Mouse (Mus musculus): ENCODE measurements at regions not wholly inside any gene's neighbourhood (a gene's known extent, or its start where the extent isn't known, plus 50 kb on each side); places are given as distances from the start of the nearest gene placed in this dataset.

DNA sequence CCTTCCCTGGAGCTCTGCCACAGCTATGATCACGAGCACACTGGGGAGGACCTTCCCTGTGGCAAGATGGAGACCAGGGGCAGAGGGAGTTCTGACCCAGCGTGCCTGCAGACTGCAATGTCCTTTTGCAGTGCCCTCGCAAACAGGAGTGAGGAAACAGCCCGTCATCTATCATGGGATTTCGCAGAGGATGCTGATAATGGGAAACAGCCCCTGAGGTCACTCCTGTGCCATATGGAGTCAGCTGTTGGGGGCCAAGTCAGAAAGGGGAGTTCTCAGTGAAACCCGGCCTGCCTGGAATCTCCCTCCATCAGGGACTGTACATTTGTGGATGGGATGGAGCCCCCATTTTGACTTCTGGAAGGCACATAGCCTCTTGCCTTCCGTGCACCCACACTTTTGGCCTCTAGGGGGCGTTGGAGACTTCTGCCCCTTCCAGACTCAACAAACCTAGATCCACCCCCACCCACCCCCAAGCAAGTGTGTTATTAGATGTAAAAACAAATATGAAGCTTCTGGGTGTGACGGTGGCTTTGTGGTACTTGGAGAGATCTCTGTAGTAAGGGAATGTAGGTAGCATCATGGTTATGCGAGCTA is 98.1 kb downstream of the Kdr start:
- no peak overlapping the region for H3K4me3 ChIP-seq (replicated peaks)
- no peak overlapping the region for H3K4me2 ChIP-seq
- ATAC-seq (ENCODE audit: insufficient number of reproducible peaks, insufficient read depth, low FRiP score, low TSS enrichment, low read depth): no peak
- no peaks in the 10 kb centered on the region for H3K36me3 ChIP-seq
- H3K9ac ChIP-seq (replicated peaks): no peak overlapping the region
- 42% methylated on average over 10 of the region's 10 CpGs for WGBS
- H3K9me3 ChIP-seq: no peaks in the 10 kb centered on the region
- H3K27ac ChIP-seq: peak overlapping the region; percentile 29; the same call in 1 of the 2 replicates
- H3K27me3 ChIP-seq: no peaks in the 10 kb centered on the region
- H3K4me1 ChIP-seq (replicated peaks): peaks cover 13% of the 10 kb centered on the region

DNA sequence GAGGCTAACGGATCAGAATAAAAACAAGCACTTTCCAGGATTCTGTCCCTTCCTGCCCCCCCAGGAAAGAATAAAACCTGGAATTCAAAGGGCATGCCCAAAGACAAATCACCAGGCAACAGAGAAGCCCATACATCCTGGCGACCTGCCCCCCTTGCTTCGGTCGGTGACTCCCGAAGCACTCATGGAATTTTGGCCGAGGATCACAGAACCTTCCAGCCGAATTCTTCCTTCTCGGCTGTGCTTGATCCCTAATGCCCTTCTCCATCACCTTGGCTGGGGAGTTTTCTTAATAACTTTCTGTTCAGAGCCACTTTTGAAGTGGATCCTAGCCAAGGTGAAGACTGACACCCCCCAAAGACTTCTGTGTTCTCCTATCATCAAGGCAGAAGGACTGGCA is 99.9 kb downstream of the Kdr start:
- peaks cover 13% of the 10 kb centered on the region for H3K4me1 ChIP-seq (replicated peaks)
- H3K4me2 ChIP-seq: no peak overlapping the region
- no peaks in the 10 kb centered on the region for H3K9me3 ChIP-seq
- no peaks in the 10 kb centered on the region for H3K36me3 ChIP-seq
- no peak for ATAC-seq (ENCODE audit: insufficient number of reproducible peaks, insufficient read depth, low FRiP score, low TSS enrichment, low read depth)
- 78% methylated on average over 8 of the region's 8 CpGs for WGBS
- no peaks in the 10 kb centered on the region for H3K27me3 ChIP-seq
- H3K4me3 ChIP-seq (replicated peaks): no peak overlapping the region
- H3K9ac ChIP-seq (replicated peaks): no peak overlapping the region
- H3K27ac ChIP-seq: no peak overlapping the region

DNA sequence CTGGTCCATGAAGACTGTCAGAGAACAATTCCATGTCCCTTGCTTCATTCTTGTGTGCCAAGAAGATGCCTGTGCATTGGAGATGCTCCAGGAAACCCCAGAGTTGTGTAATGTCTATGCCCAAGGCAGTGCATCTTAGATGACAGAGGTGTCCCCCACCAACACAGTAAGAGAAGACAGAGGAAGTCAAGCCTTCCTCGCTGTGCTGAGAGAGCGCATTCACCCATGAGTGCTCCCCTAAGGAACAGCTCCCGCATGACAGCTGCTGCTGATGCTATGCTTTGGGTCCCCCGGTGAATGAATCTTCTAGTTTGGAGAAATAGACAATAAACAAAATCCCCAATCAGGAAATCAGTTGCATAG is 100.7 kb downstream of the Kdr start:
- H3K4me1 ChIP-seq (replicated peaks): peaks cover 13% of the 10 kb centered on the region
- no peak overlapping the region for H3K4me2 ChIP-seq
- H3K9ac ChIP-seq (replicated peaks): no peak overlapping the region
- H3K4me3 ChIP-seq (replicated peaks): no peak overlapping the region
- ATAC-seq (ENCODE audit: insufficient number of reproducible peaks, insufficient read depth, low FRiP score, low TSS enrichment, low read depth): no peak
- H3K27me3 ChIP-seq: no peaks in the 10 kb centered on the region
- H3K9me3 ChIP-seq: no peaks in the 10 kb centered on the region
- WGBS: 88% methylated on average over 4 of the region's 4 CpGs
- no peaks in the 10 kb centered on the region for H3K36me3 ChIP-seq
- H3K27ac ChIP-seq: no peak overlapping the region

DNA sequence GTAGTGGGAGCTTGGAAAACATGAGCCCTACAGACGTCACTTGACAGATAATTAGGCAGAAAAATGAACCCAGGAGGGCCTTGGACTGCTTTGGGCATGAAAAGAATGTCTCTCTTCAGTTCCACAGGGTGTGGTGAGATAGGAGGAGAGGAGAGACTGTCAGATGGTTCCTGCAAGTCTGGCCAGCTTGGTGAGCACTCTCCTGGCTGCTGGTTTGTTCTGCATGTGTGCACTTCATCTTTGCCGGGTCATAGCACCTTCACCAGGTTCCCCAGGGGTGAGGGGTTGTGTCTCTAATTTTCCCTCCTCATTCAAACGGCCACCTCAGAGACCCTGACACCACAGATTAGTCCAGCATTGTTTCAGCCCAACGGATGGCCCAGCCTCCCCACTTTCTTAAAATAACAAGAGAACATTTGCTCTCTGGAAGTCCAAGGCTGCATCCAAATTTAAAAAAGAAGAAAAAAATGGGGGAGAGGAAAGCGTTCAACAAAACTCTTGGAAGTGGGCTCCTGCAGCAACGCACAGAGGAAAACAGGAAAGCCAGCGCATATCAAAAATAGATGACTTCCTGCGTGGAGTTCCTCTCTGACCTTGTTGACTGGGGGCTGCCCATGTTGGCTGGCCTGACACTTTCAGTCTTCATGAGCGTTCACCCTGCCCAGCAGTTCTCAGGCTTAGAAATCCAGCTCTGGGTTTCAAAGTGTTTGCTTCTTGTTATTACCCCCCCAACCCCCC is 101.2 kb downstream of the Kdr start:
- no peak overlapping the region for H3K4me2 ChIP-seq
- no peaks in the 10 kb centered on the region for H3K36me3 ChIP-seq
- no peak overlapping the region for H3K4me3 ChIP-seq (replicated peaks)
- WGBS: 66% methylated on average over 9 of the region's 9 CpGs
- H3K9me3 ChIP-seq: no peaks in the 10 kb centered on the region
- H3K27ac ChIP-seq: no peak overlapping the region
- no peak overlapping the region for H3K9ac ChIP-seq (replicated peaks)
- no peak for ATAC-seq (ENCODE audit: insufficient number of reproducible peaks, insufficient read depth, low FRiP score, low TSS enrichment, low read depth)
- no peaks in the 10 kb centered on the region for H3K27me3 ChIP-seq
- H3K4me1 ChIP-seq (replicated peaks): peaks cover 13% of the 10 kb centered on the region

DNA sequence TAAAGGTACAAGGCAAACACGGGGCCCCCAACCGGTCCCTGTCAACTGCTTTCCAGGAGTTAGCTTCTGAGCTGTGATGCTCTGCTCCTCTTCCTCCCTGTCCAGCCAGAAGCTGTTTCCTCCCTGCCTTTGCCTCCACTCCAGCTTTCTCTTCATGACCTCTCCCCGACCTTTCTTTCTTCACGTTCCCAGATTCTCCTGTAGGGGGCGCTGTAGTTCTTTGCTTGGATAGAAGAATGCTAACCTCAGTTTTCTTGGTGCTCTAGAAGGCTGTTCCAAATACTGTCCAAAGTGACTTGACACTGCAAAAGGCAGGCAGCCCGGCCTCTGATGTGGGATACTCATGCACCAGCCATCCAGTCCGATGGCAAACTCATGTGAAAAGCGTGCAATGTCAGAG is 107.1 kb downstream of the Kdr start:
- H3K27me3 ChIP-seq: no peaks in the 10 kb centered on the region
- no peak overlapping the region for H3K4me2 ChIP-seq
- no peaks in the 10 kb centered on the region for H3K9me3 ChIP-seq
- no peak overlapping the region for H3K4me3 ChIP-seq (replicated peaks)
- no peak for ATAC-seq (ENCODE audit: insufficient number of reproducible peaks, insufficient read depth, low FRiP score, low TSS enrichment, low read depth)
- no peaks in the 10 kb centered on the region for H3K4me1 ChIP-seq (replicated peaks)
- no peak overlapping the region for H3K27ac ChIP-seq
- H3K36me3 ChIP-seq: no peaks in the 10 kb centered on the region
- WGBS: 24% methylated on average over 8 of the region's 8 CpGs
- H3K9ac ChIP-seq (replicated peaks): no peak overlapping the region

DNA sequence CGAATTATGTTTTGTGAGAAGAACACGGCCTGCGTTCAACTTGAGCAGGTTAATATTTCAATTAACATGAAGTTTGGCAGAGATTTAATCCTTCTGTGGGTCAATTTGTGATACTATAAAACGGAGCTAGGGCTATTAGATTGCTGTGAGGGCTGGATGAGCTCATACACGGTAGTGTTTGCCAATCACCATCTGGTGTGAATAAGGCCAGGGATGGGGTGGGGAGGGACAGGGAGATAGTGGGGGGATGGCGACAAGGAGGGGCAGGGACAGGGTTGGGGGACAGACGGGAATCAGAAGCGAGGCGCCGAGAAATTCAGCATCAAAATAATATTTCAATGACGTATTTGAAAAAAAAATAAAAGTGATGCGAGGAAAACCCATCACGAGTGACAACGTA is 107.6 kb downstream of the Kdr start:
- Histone ChIP-seq H3K27ac (no peak overlapping the region), H3K4me2 (no peak overlapping the region), H3K4me1 (replicated peaks) (no peaks in the 10 kb centered on the region), H3K4me3 (replicated peaks) (no peak overlapping the region), H3K9me3 (no peaks in the 10 kb centered on the region), H3K36me3 (no peaks in the 10 kb centered on the region), H3K9ac (replicated peaks) (no peak overlapping the region), H3K27me3 (no peaks in the 10 kb centered on the region)
- ATAC-seq (ENCODE audit: insufficient number of reproducible peaks, insufficient read depth, low FRiP score, low TSS enrichment, low read depth): no peak
- WGBS: 83% methylated on average over 14 of the region's 14 CpGs

DNA sequence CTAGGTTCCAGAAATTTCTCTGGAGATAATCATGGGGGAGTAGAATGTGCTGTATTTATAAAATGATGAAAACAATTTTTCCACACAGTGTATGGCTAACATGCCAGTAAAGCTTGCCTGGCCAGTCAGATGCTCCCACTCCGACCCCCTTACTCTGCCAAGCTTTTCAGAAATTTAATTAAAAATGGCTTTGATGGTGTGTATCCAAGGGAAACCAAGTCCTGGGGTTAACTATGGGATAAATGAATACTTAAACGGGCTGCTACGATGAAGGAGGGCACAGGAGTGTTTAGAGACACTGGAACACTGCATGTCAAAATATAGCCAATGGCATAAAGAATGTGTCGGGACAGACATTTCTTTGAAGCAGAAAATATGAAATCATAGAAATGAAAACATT is 108.7 kb downstream of the Kdr start:
- 81% methylated on average over 4 of the region's 4 CpGs for WGBS
- Histone ChIP-seq H3K27me3 (no peaks in the 10 kb centered on the region), H3K4me1 (replicated peaks) (no peaks in the 10 kb centered on the region), H3K4me2 (no peak overlapping the region), H3K27ac (no peak overlapping the region), H3K36me3 (no peaks in the 10 kb centered on the region), H3K9me3 (no peaks in the 10 kb centered on the region), H3K4me3 (replicated peaks) (no peak overlapping the region), H3K9ac (replicated peaks) (no peak overlapping the region)
- ATAC-seq (ENCODE audit: insufficient number of reproducible peaks, insufficient read depth, low FRiP score, low TSS enrichment, low read depth): no peak

DNA sequence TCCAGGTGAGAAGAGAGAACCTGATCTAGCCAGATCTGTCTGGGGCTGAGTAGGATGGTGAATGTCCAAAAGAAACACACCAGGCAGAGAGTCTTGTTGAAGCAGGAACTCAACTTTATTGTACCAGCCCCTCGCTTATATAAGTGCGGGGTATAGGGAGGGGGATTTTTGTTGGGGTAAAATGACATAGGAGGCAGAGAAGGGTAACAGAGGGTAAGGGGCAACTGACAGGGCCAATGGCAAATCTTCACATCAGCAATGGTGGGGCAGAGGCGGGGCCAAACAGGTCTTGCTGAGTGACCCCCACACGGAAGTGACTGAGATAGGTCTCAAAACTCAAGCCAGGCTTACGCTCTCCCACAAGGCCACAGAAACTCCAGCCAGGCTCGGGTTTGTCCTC is 113.2 kb downstream of the Kdr start:
- Histone ChIP-seq H3K27me3 (no peaks in the 10 kb centered on the region), H3K9ac (replicated peaks) (no peak overlapping the region), H3K4me1 (replicated peaks) (no peaks in the 10 kb centered on the region), H3K27ac (no peak overlapping the region), H3K4me2 (no peak overlapping the region), H3K4me3 (replicated peaks) (no peak overlapping the region), H3K9me3 (no peaks in the 10 kb centered on the region), H3K36me3 (no peaks in the 10 kb centered on the region)
- 95% methylated on average over 6 of the region's 6 CpGs for WGBS
- ATAC-seq (ENCODE audit: insufficient number of reproducible peaks, insufficient read depth, low FRiP score, low TSS enrichment, low read depth): no peak

DNA sequence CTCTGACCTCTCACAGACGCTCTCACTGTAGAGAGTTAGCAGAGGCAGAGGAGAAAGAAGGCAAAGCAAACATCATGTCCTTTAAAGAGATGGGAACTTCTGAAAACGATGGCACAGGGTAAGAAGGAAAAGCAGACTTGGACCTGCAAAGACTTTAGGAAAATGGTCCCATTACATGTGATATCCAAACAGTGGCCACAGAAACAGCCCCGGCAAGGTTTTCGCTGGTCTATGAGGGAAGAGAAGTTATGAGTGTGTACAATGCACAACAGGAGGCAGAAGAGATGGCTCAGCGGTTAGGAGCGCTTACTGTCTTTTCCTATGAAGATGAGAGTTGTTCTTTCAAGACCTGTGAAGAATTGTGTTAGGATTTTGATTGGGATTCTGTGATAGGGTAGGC is 114.9 kb downstream of the Kdr start:
- H3K9ac ChIP-seq (replicated peaks): no peak overlapping the region
- no peak overlapping the region for H3K4me2 ChIP-seq
- H3K36me3 ChIP-seq: no peaks in the 10 kb centered on the region
- H3K9me3 ChIP-seq: no peaks in the 10 kb centered on the region
- WGBS: 68% methylated on average over 6 of the region's 6 CpGs
- no peaks in the 10 kb centered on the region for H3K4me1 ChIP-seq (replicated peaks)
- H3K27ac ChIP-seq: no peak overlapping the region
- no peaks in the 10 kb centered on the region for H3K27me3 ChIP-seq
- no peak overlapping the region for H3K4me3 ChIP-seq (replicated peaks)
- no peak for ATAC-seq (ENCODE audit: insufficient number of reproducible peaks, insufficient read depth, low FRiP score, low TSS enrichment, low read depth)

DNA sequence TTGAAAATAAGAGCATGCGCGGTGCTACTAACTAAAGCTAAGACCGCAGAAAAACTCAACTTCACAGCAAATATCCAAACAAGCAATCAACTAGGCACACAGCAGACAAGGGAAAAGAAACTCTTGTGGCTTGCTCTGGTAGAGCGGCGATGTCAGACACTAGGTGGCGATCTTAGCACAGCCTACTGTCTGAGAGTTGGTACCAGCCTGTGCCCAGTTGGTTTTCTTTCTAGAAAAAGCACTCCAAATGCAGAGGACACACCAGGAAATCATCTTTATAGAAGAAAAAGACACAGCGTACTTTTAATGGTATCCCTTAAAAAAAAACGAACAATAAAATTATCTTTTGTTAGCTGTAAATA is 115.6 kb downstream of the Kdr start:
- H3K4me1 ChIP-seq (replicated peaks): no peaks in the 10 kb centered on the region
- 17% methylated on average over 8 of the region's 8 CpGs for WGBS
- ATAC-seq (ENCODE audit: insufficient number of reproducible peaks, insufficient read depth, low FRiP score, low TSS enrichment, low read depth): no peak

DNA sequence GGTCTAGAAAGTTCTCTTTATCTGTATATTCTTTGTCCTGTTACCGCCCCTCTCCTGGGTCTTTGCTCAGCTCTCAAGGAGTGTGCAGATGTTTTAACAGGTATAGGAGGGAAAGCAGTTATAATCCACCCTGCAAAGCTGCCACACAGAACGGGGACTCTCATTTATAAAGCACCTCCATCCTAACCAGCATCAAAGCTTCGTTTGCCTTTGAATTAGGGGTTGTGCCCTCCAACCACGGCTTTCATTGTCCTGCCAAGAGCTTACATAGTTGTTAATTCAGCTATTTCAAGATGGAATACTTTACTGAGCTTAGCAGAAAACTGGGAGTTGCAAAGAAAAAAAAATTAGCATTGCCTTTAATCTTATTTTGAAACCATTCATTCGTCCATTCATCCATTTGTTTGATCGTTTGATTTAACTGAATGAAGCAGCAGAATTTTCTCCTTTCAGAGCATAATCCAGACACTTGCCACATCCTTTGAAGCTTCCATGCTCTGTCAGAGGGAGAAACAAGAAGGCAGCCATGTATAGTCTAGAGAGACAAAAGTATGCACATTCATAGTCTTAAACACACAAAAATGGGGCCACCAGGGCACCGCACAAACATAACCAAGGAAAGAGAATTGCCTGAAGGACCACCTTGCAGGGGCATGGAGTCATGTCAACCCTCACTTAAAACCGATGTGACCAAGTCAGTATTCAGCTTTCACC is 116.2 kb downstream of the Kdr start:
- no peaks in the 10 kb centered on the region for H3K36me3 ChIP-seq
- WGBS: 44% methylated on average over 8 of the region's 8 CpGs
- ATAC-seq (ENCODE audit: insufficient number of reproducible peaks, insufficient read depth, low FRiP score, low TSS enrichment, low read depth): no peak
- no peak overlapping the region for H3K9ac ChIP-seq (replicated peaks)
- H3K4me3 ChIP-seq (replicated peaks): no peak overlapping the region
- no peak overlapping the region for H3K27ac ChIP-seq
- H3K9me3 ChIP-seq: no peaks in the 10 kb centered on the region
- no peaks in the 10 kb centered on the region for H3K27me3 ChIP-seq
- no peak overlapping the region for H3K4me2 ChIP-seq
- no peaks in the 10 kb centered on the region for H3K4me1 ChIP-seq (replicated peaks)

More for the DNA sequence above, 115.6 kb downstream of the Kdr start:
- Histone ChIP-seq H3K9ac (replicated peaks) (no peak overlapping the region), H3K4me3 (replicated peaks) (no peak overlapping the region), H3K4me2 (no peak overlapping the region), H3K9me3 (no peaks in the 10 kb centered on the region), H3K27me3 (no peaks in the 10 kb centered on the region), H3K27ac (no peak overlapping the region), H3K36me3 (no peaks in the 10 kb centered on the region)
